Mouse (Mus musculus): Measurements from ENCODE around the gene Ercc5. TPM values are rescaled to one million over a fixed set of nuclear protein-coding genes. Genes with fewer than 3 reads are reported as not detected.

The Ercc5 gene
- polyA plus RNA-seq, 1 experiment from 2014 or later, result 47.6 TPM

DNA sequence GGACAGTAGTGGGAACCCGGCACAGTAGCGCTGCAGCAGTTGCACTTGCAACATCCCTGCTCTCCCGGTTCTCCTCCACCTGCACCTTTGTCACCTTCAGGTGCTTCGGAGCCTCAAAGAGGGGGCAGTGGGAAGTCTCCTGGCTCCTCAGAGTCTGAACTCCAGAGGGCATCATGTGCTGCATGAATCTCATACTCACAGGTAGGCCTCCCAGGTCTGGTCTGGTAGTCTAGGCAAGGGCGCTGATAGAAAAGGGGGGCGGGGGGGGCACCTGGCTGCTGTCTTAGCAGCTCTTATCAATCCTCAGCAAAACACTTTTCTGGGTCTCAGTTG lies 27.5 kb upstream of the Ercc5 start:
- WGBS, result 1% methylated on average over 6 of the region's 6 CpGs
- ATAC-seq (ENCODE audit: low FRiP score) (peak; percentile 27; the same call in 1 of the 2 replicates), DNase-seq (ENCODE audit: low spot score) (no peak)
- peak overlapping the region; percentile 51 for H3K4me3 ChIP-seq (ENCODE audit: low read depth, low read length)
- H3K9ac ChIP-seq (ENCODE audit: low read depth, low read length), result peak overlapping the region; percentile 81
- no peaks in the 10 kb centered on the region for H3K27me3 ChIP-seq (ENCODE audit: control insufficient read depth, insufficient read depth, low read length)
- H3K36me3 ChIP-seq (ENCODE audit: control insufficient read depth, insufficient read depth, low read length), result no peaks in the 10 kb centered on the region
- H3K4me1 ChIP-seq (replicated peaks; ENCODE audit: control insufficient read depth, insufficient read depth, low read length), result no peaks in the 10 kb centered on the region
- H3K9me3 ChIP-seq (ENCODE audit: control insufficient read depth, low read length), result no peaks in the 10 kb centered on the region
- H3K4me2 ChIP-seq (replicated peaks; ENCODE audit: low read depth, low read length), result peak overlapping the region; percentile 75
- H3K27ac ChIP-seq (ENCODE audit: low read depth, low read length), result peak overlapping the region; percentile 96

GRCm38 (mm10) chr1:44122256-44122655 lies 25.3 kb upstream of the Ercc5 start:
- Histone ChIP-seq H3K27me3 (ENCODE audit: control insufficient read depth, insufficient read depth, low read length) (no peaks in the 10 kb centered on the region), H3K27ac (ENCODE audit: low read depth, low read length) (no peak overlapping the region), H3K4me2 (replicated peaks; ENCODE audit: low read depth, low read length) (no peak overlapping the region), H3K9ac (ENCODE audit: low read depth, low read length) (no peak overlapping the region), H3K9me3 (ENCODE audit: control insufficient read depth, low read length) (no peaks in the 10 kb centered on the region), H3K36me3 (ENCODE audit: control insufficient read depth, insufficient read depth, low read length) (no peaks in the 10 kb centered on the region), H3K4me1 (replicated peaks; ENCODE audit: control insufficient read depth, insufficient read depth, low read length) (no peaks in the 10 kb centered on the region), H3K4me3 (ENCODE audit: low read depth, low read length) (no peak overlapping the region)
- 87% methylated on average over 3 of the region's 3 CpGs for WGBS
- DNase-seq (ENCODE audit: low spot score) (no peak), ATAC-seq (ENCODE audit: low FRiP score) (no peak)

DNA sequence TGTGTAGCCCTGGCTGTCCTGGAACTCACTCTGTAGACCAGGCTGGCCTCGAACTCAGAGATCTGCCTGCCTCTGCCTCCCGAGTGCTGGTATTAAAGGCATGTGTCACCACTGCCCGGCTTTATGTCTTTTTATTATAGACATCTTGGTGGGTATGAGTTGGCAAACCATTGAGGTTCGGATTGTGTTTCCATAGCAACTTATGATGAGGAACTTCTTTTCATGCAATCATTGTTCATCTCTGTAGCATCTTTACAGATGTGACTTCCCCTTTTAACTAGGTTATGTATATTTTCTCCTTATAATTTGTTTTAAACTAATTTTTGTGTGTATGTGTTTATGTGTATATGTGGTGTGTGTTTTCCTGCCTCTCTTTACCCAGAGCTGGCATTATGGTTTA lies 22.0 kb upstream of the Ercc5 start:
- Histone ChIP-seq H3K4me2 (replicated peaks; ENCODE audit: low read depth, low read length) (no peak overlapping the region), H3K4me1 (replicated peaks; ENCODE audit: control insufficient read depth, insufficient read depth, low read length) (no peaks in the 10 kb centered on the region), H3K4me3 (ENCODE audit: low read depth, low read length) (no peak overlapping the region), H3K27me3 (ENCODE audit: control insufficient read depth, insufficient read depth, low read length) (no peaks in the 10 kb centered on the region), H3K9me3 (ENCODE audit: control insufficient read depth, low read length) (no peaks in the 10 kb centered on the region), H3K36me3 (ENCODE audit: control insufficient read depth, insufficient read depth, low read length) (no peaks in the 10 kb centered on the region), H3K27ac (ENCODE audit: low read depth, low read length) (no peak overlapping the region), H3K9ac (ENCODE audit: low read depth, low read length) (no peak overlapping the region)
- DNase-seq (ENCODE audit: low spot score) (no peak), ATAC-seq (ENCODE audit: low FRiP score) (no peak)
- 90% methylated on average over 4 of the region's 4 CpGs for WGBS

GRCm38 (mm10) chr1:44129929-44130581 lies 17.5 kb upstream of the Ercc5 start:
- H3K27ac ChIP-seq (ENCODE audit: low read depth, low read length), result no peak overlapping the region
- H3K9ac ChIP-seq (ENCODE audit: low read depth, low read length), result no peak overlapping the region
- DNase-seq (ENCODE audit: low spot score), result no peak
- H3K4me3 ChIP-seq (ENCODE audit: low read depth, low read length), result no peak overlapping the region
- no peaks in the 10 kb centered on the region for H3K9me3 ChIP-seq (ENCODE audit: control insufficient read depth, low read length)
- H3K36me3 ChIP-seq (ENCODE audit: control insufficient read depth, insufficient read depth, low read length), result no peaks in the 10 kb centered on the region
- H3K4me2 ChIP-seq (replicated peaks; ENCODE audit: low read depth, low read length), result no peak overlapping the region
- H3K4me1 ChIP-seq (replicated peaks; ENCODE audit: control insufficient read depth, insufficient read depth, low read length), result no peaks in the 10 kb centered on the region
- no peak for ATAC-seq (ENCODE audit: low FRiP score)
- no peaks in the 10 kb centered on the region for H3K27me3 ChIP-seq (ENCODE audit: control insufficient read depth, insufficient read depth, low read length)
- 90% methylated on average over 4 of the region's 4 CpGs for WGBS

DNA sequence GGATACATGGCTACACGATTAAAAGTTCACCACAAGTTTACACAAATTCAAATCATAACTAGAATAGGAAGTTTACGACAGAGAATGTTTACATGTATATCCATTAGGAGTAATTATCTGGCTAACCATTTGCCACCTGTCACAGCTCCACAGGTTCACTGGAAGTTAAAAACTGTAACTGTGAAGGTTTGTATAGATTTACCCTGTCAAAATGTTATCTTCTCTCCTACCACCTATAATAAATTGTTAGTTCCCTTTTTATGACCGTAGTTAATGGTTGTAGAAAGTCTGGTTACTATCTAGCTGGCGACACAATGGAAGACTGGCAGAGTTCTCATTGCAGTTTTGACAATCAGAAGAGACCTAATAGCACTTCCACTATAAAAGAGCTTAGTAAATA lies 7.3 kb upstream of the Ercc5 start:
- ATAC-seq (ENCODE audit: low FRiP score) (no peak), DNase-seq (ENCODE audit: low spot score) (no peak)
- Histone ChIP-seq H3K27ac (ENCODE audit: low read depth, low read length) (no peak overlapping the region), H3K36me3 (ENCODE audit: control insufficient read depth, insufficient read depth, low read length) (no peaks in the 10 kb centered on the region), H3K4me2 (replicated peaks; ENCODE audit: low read depth, low read length) (no peak overlapping the region), H3K27me3 (ENCODE audit: control insufficient read depth, insufficient read depth, low read length) (no peaks in the 10 kb centered on the region), H3K9ac (ENCODE audit: low read depth, low read length) (no peak overlapping the region), H3K4me3 (ENCODE audit: low read depth, low read length) (no peak overlapping the region), H3K9me3 (ENCODE audit: control insufficient read depth, low read length) (no peaks in the 10 kb centered on the region), H3K4me1 (replicated peaks; ENCODE audit: control insufficient read depth, insufficient read depth, low read length) (no peaks in the 10 kb centered on the region)
- WGBS, result 90% methylated on average over 4 of the region's 4 CpGs

GRCm38 (mm10) chr1:44142747-44143146 lies 4.8 kb upstream of the Ercc5 start:
- no peak overlapping the region for H3K4me3 ChIP-seq (ENCODE audit: low read depth, low read length)
- no peak overlapping the region for H3K27ac ChIP-seq (ENCODE audit: low read depth, low read length)
- WGBS, result 97% methylated on average over 5 of the region's 5 CpGs
- ATAC-seq (ENCODE audit: low FRiP score) (no peak), DNase-seq (ENCODE audit: low spot score) (no peak)
- no peaks in the 10 kb centered on the region for H3K9me3 ChIP-seq (ENCODE audit: control insufficient read depth, low read length)
- no peaks in the 10 kb centered on the region for H3K27me3 ChIP-seq (ENCODE audit: control insufficient read depth, insufficient read depth, low read length)
- H3K9ac ChIP-seq (ENCODE audit: low read depth, low read length), result no peak overlapping the region
- H3K36me3 ChIP-seq (ENCODE audit: control insufficient read depth, insufficient read depth, low read length), result no peaks in the 10 kb centered on the region
- H3K4me2 ChIP-seq (replicated peaks; ENCODE audit: low read depth, low read length), result no peak overlapping the region
- H3K4me1 ChIP-seq (replicated peaks; ENCODE audit: control insufficient read depth, insufficient read depth, low read length), result no peaks in the 10 kb centered on the region

DNA sequence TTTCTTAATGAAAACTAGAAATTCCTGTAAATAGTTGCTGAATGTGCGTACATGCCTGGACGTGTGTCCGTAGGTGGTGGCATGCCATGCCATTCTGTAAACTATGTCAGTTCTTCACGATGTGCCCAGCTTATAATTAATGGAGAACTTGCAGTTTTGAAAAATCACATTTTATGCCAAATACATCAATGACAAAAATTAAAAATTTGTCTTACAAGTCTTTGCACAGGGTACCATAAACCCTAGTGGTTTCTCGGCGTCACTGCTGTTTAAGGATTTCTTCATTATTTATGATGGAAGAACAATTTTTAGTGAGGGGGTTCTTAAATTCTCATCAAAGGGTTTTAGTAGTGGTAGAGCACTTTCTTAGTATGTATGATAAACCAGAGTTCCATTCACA lies 1.2 kb downstream of the Ercc5 start:
- H3K4me3 ChIP-seq (ENCODE audit: low read depth, low read length), result peak overlapping the region; percentile 78
- 49% methylated on average over 6 of the region's 6 CpGs for WGBS
- ATAC-seq (ENCODE audit: low FRiP score), result no peak
- peak; percentile 38 for DNase-seq (ENCODE audit: low spot score)
- peak overlapping the region; percentile 96 for H3K9ac ChIP-seq (ENCODE audit: low read depth, low read length)
- H3K4me2 ChIP-seq (replicated peaks; ENCODE audit: low read depth, low read length), result peak overlapping the region; percentile 60
- H3K27me3 ChIP-seq (ENCODE audit: control insufficient read depth, insufficient read depth, low read length), result no peaks in the 10 kb centered on the region
- H3K9me3 ChIP-seq (ENCODE audit: control insufficient read depth, low read length), result no peaks in the 10 kb centered on the region
- H3K4me1 ChIP-seq (replicated peaks; ENCODE audit: control insufficient read depth, insufficient read depth, low read length), result no peaks in the 10 kb centered on the region
- peak overlapping the region; percentile 98; the same call in 1 of the 2 replicates for H3K27ac ChIP-seq (ENCODE audit: low read depth, low read length)
- H3K36me3 ChIP-seq (ENCODE audit: control insufficient read depth, insufficient read depth, low read length), result no peaks in the 10 kb centered on the region

DNA sequence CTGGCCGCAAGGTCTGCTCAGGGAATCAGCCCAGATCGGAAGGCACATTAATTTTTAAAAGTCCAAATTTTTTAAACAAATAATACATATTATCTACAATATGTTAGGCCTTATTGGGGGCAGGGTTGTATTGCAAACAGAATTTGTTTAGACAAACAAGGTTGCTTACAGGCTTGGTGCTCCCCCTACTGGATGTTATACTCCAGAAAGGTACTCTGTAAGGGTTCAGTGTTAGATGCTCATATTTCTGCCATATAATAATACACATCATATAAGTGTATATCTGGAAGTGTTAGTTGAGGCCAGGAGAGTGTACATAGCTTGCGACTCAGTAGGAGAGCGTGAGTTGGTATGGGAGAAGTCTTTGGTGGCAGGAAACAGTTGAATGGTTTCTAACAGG lies 7.7 kb downstream of the Ercc5 start:
- no peak overlapping the region for H3K4me3 ChIP-seq (ENCODE audit: low read depth, low read length)
- H3K4me2 ChIP-seq (replicated peaks; ENCODE audit: low read depth, low read length), result no peak overlapping the region
- H3K9me3 ChIP-seq (ENCODE audit: control insufficient read depth, low read length), result no peaks in the 10 kb centered on the region
- ATAC-seq (ENCODE audit: low FRiP score), result no peak
- H3K9ac ChIP-seq (ENCODE audit: low read depth, low read length), result no peak overlapping the region
- no peaks in the 10 kb centered on the region for H3K4me1 ChIP-seq (replicated peaks; ENCODE audit: control insufficient read depth, insufficient read depth, low read length)
- no peak for DNase-seq (ENCODE audit: low spot score)
- no peak overlapping the region for H3K27ac ChIP-seq (ENCODE audit: low read depth, low read length)
- H3K27me3 ChIP-seq (ENCODE audit: control insufficient read depth, insufficient read depth, low read length), result no peaks in the 10 kb centered on the region
- WGBS, result 95% methylated on average over 4 of the region's 4 CpGs
- H3K36me3 ChIP-seq (ENCODE audit: control insufficient read depth, insufficient read depth, low read length), result no peaks in the 10 kb centered on the region

GRCm38 (mm10) chr1:44158317-44158716 lies 10.8 kb downstream of the Ercc5 start:
- ATAC-seq (ENCODE audit: low FRiP score) (no peak), DNase-seq (ENCODE audit: low spot score) (no peak)
- Histone ChIP-seq H3K9ac (ENCODE audit: low read depth, low read length) (no peak overlapping the region), H3K4me3 (ENCODE audit: low read depth, low read length) (no peak overlapping the region), H3K4me1 (replicated peaks; ENCODE audit: control insufficient read depth, insufficient read depth, low read length) (no peaks in the 10 kb centered on the region), H3K9me3 (ENCODE audit: control insufficient read depth, low read length) (no peaks in the 10 kb centered on the region), H3K4me2 (replicated peaks; ENCODE audit: low read depth, low read length) (no peak overlapping the region), H3K27ac (ENCODE audit: low read depth, low read length) (no peak overlapping the region), H3K36me3 (ENCODE audit: control insufficient read depth, insufficient read depth, low read length) (no peaks in the 10 kb centered on the region), H3K27me3 (ENCODE audit: control insufficient read depth, insufficient read depth, low read length) (no peaks in the 10 kb centered on the region)
- 85% methylated on average over 6 of the region's 6 CpGs for WGBS

Data from hindbrain, embryonic 11.5 days (tissue).